Mouse (Mus musculus) left cerebral cortex, adult 2 months (tissue): ENCODE data around the gene Ahnak. TPM values are rescaled to one million over a fixed set of nuclear protein-coding genes. Genes with fewer than 3 reads are reported as not detected.
A peak's percentile ranks its signal among the peaks of the same experiment; 100 is the strongest.
"Not testable (repeated sequence)": the region's sequence is repeated elsewhere in the genome, so short reads cannot be mapped to it uniquely, and the experiment has no call there.

Experiments
- DNase-seq, 2 experiments: peaks; one replicate each; pipeline ENCODE4 v3.0.0; 2021 to 2022; ENCODE audit warnings: low spot score in 2 of 2, mixed read lengths in 1 of 2; ENCODE audit errors: extremely low spot score in 1 of 2
- H3K27ac ChIP-seq: fragments of 200-600 bp; 2 replicates; pipeline ENCODE4 v1.8.1; 2022
- H3K4me3 ChIP-seq: fragments of 200-600 bp; 2 replicates; pipeline ENCODE4 v1.8.1; 2022
- CTCF ChIP-seq: fragments of 200-600 bp; IDR thresholded peaks from 2 replicates; pipeline ENCODE4 v1.8.1; 2022; ENCODE audit warnings: antibody characterized with exemption, mild to moderate bottlenecking, moderate library complexity
- intact Hi-C: fragments of 180-260 bp; cut with DNase I; formaldehyde crosslinking; loops from one replicate; pipeline ENCODE4 v1.15.1; 2025
- total RNA-seq, 2 experiments: library from RNA; stranded (reverse); gene quantifications; 2 replicates each; pipeline ENCODE4 v1.2.3; 2021

Ahnak gene
- total RNA-seq, 2 experiments from 2014 or later = 22.5 to 32.2 TPM

- no peak overlapping the region for H3K27ac ChIP-seq
- no peak overlapping the region for H3K4me3 ChIP-seq
- intact Hi-C loops = no loop called here
- no peak for TF ChIP-seq CTCF
- DNase-seq = no peak
Observed at GRCm38 (mm10) chr19:9048981-9049687, 60.0 kb downstream of the Ahnak start.

GRCm38 (mm10) chr19:9050294-9051229, 61.5 kb downstream of the Ahnak start:
- DNase-seq = no peak
- H3K4me3 ChIP-seq = no peak overlapping the region
- intact Hi-C loops = no loop called here
- no peak overlapping the region for H3K27ac ChIP-seq
- TF ChIP-seq CTCF = no peak

- H3K27ac ChIP-seq, H3K4me3 ChIP-seq, intact Hi-C loops, DNase-seq: not testable (repeated sequence)
Observed at GRCm38 (mm10) chr19:9051985-9052384, 62.9 kb downstream of the Ahnak start.

GRCm38 (mm10) chr19:9052803-9053431, 63.8 kb downstream of the Ahnak start:
- intact Hi-C loops = no loop called here
- Histone ChIP-seq H3K27ac (no peak overlapping the region), H3K4me3 (no peak overlapping the region)
- no peak for TF ChIP-seq CTCF
- no peak for DNase-seq

- no peak overlapping the region for H3K27ac ChIP-seq
- peak; percentile 53 for TF ChIP-seq CTCF
- intact Hi-C loops = no loop called here
- no peak overlapping the region for H3K4me3 ChIP-seq
- DNase-seq = no peak
Observed at GRCm38 (mm10) chr19:9055153-9055552, 66.1 kb downstream of the Ahnak start.

GRCm38 (mm10) chr19:9055703-9056355, 66.7 kb downstream of the Ahnak start:
- intact Hi-C loops = no loop called here
- no peak for TF ChIP-seq CTCF
- Histone ChIP-seq H3K27ac (no peak overlapping the region), H3K4me3 (no peak overlapping the region)
- no peak for DNase-seq

- no peak for TF ChIP-seq CTCF
- intact Hi-C loops = no loop called here
- no peak overlapping the region for H3K4me3 ChIP-seq
- DNase-seq = no peak
- H3K27ac ChIP-seq = no peak overlapping the region
Observed at GRCm38 (mm10) chr19:9057679-9058078, 68.6 kb downstream of the Ahnak start.

GRCm38 (mm10) chr19:9058331-9058884, 69.3 kb downstream of the Ahnak start:
- no peak overlapping the region for H3K4me3 ChIP-seq
- no peak for DNase-seq
- intact Hi-C loops = no loop called here
- H3K27ac ChIP-seq = no peak overlapping the region
- TF ChIP-seq CTCF = no peak

GRCm38 (mm10) chr19:9058944-9059343, 69.9 kb downstream of the Ahnak start:
- intact Hi-C loops = no loop called here
- no peak overlapping the region for H3K27ac ChIP-seq
- no peak for DNase-seq
- no peak for TF ChIP-seq CTCF
- H3K4me3 ChIP-seq = no peak overlapping the region

GRCm38 (mm10) chr19:9059391-9059790, 70.3 kb downstream of the Ahnak start:
- intact Hi-C loops = no loop called here
- no peak for TF ChIP-seq CTCF
- no peak overlapping the region for H3K27ac ChIP-seq
- H3K4me3 ChIP-seq = no peak overlapping the region
- no peak for DNase-seq

GRCm38 (mm10) chr19:9060103-9060502, 71.0 kb downstream of the Ahnak start:
- H3K27ac ChIP-seq = no peak overlapping the region
- TF ChIP-seq CTCF = no peak
- intact Hi-C loops = no loop called here
- no peak for DNase-seq
- no peak overlapping the region for H3K4me3 ChIP-seq
